Mouse (Mus musculus) inflammation-experienced regulatory T-cells, adult 6 months (primary cell): ENCODE results near the gene Wnt3. TPM values are rescaled to one million over a fixed set of nuclear protein-coding genes. Genes with fewer than 3 reads are reported as not detected.

Experiments
- ATAC-seq: one replicate; pipeline ENCODE4 v1.8.0; 2017
- polyA plus RNA-seq, 3 experiments: library from polyadenylated mRNA; unstranded; fragments of 100-300 nt; shearing (Covaris generic); gene quantifications; one replicate each; pipeline ENCODE4 v1.2.1; 2017

Gene Wnt3
- polyA plus RNA-seq, 3 experiments from 2014 or later, result 0.53 to 2.9 (median 2.3) TPM

DNA sequence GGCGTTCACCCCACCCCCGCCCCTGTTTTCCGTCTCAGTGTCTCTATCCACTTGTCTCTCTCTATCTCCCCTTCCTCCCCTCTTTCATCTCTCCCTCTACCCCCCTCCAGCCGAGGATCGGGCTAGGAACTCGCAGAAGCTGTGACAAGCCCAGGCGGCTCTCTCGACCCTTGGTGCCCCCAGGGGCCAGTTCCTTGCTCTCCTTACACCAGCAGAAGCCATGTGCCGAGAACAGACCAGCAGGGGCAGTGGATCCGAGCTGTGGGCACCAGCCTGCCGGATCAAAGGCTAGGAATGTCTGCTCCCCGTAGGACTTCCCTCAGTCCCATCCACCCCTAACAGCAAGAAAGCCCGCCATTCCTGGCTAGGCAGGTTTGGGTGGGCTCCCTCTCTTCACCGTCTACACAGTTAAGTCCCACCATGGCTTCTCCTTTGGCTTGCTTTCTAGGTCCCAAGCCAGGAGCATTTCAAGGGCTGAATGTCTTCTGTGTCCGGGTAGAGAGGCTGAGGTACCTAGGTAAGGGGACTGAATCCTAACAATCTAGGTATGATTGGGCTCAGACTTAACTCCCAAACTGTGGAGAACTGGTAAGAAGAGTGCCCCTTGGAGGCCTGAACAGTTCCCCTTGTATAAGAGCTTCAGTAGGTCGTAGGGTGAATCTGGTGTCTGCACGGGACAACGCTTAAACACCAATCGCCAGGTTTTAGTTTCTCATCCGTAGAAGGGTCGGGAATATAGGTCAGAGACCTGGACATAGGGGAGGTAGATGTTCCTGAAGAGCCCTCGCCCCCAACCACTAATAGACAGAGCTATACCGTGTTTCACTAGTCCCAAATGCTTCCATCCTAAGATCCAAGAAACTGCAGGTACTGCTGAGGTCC lies 1.2 kb upstream of the Wnt3 start:
- no peak for ATAC-seq

DNA sequence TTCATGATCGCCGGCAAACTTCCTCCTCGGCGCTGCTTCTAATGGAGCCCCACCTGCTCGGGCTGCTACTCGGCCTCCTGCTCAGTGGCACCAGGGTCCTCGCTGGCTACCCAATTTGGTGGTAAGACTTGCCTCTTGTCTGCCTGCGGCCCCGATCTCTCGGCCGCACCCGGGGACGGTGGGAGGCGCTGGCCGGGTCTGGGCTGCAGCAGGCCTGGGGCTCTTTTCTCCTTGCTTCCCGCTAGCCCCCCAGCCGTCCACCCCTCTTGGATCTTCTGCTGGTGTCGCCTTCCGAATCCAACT lies 229 bp downstream of the Wnt3 start:
- no peak for ATAC-seq

DNA sequence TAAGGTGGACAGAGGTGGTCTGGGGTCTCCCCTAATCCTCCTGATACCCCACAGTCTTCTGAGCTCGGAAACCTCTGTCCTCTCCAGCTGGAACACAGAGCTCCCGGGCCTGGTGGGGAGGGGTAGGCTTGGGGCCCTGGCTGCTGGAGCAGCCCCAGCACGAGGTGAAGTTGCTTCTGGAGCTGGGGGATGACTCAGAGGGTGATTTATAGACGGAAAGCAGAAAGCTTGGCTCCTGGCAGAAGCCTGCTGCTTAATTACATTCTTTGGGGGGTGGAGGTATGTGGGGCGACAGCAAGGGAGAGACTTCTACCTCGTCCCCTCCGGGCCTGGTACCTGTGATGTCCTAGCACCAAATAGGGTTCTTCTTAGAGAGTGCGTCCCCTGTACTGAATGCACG lies 6.2 kb downstream of the Wnt3 start:
- ATAC-seq, result no peak

DNA sequence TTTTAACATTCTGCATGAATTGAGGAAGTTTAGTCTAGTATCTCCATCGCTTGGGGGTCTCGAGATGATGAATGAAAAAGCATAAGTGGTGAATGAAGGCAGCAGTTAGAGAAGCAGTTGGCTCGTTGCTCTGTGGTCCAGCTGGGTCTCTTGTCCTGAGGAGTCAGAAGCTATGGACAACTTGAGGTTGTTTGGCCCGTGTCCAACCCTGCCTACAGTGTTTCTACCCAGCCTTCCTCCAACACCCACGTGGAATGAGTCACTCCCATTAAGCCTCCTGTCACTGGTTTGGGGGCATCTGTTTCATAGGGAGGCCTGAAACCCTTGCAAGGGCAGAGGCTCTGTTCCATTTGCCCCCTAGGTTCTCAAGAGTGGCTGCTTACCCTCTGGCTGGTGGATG lies 16.0 kb downstream of the Wnt3 start:
- no peak for ATAC-seq

DNA sequence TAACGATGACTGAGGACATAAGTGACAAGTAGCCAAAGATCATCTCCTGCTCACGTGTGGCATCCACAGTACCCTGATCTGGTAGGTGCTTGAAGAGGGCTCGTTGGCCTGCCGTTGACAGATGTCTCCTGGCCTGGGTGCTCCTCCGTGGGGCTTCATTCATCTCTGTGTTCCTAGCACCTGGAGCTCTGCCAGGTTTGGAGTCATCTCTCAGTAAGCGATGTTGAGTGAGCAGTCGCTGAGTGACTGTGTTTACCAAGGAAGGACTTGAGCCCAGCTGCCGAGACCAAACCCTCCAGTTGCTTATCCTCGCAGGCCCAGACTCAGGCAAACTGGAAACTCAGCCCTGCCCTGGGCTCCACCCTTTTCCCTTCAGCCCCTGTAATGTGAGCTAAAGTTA lies 27.2 kb downstream of the Wnt3 start:
- no peak for ATAC-seq

DNA sequence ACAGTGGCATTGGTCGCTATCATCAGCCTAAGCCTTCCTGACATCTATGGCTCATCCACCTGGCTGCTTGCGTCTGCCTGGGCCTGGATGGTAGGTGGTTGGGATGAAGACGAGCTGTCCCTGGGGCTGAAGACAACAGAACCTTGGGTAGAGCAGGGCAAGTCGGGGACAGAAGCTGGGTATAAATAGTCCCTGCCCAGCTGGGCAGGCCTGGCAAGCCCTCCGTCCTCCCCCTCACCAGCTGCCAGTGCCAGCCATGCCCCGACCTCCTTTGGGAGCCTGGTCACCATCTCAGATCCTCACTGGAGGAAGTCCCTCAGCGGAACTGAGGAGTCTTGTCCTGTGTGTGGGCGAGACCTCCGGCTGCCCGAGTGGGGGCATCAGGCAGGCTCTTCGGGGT lies 30.2 kb downstream of the Wnt3 start:
- no peak for ATAC-seq

DNA sequence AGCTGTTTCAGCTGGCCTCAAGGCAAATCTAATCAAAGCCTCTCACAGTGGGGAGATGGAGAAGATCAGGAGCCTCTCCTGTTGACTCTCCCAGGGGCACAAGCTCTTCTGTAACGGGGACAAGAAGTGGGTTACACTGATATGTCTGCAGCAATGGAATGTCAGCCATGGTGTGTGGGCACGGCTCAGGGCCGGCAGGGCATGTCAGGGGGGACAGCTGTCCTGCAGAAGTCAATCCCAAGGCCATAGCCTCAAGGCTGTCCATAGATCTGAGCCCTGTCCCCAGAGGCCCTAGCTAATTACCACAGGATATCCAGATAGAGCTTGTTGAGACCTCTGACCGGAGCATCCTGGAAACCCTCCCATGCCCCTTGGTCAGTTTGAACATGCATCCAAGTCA lies 30.9 kb downstream of the Wnt3 start:
- ATAC-seq, result no peak

DNA sequence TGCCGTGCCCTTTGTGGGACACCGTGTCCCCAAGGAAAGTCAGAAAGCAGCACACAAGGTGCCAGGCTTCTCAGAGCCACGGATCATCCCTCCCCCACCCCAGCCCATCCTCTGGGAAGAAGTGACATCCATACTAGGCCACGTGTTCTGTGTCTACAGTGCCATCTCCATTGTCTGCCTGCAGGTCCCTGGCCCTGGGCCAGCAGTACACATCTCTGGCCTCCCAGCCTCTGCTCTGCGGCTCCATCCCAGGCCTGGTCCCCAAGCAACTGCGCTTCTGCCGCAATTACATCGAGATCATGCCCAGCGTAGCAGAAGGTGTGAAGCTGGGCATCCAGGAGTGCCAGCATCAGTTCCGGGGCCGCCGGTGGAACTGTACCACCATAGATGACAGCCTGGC lies 34.0 kb downstream of the Wnt3 start:
- no peak for ATAC-seq

DNA sequence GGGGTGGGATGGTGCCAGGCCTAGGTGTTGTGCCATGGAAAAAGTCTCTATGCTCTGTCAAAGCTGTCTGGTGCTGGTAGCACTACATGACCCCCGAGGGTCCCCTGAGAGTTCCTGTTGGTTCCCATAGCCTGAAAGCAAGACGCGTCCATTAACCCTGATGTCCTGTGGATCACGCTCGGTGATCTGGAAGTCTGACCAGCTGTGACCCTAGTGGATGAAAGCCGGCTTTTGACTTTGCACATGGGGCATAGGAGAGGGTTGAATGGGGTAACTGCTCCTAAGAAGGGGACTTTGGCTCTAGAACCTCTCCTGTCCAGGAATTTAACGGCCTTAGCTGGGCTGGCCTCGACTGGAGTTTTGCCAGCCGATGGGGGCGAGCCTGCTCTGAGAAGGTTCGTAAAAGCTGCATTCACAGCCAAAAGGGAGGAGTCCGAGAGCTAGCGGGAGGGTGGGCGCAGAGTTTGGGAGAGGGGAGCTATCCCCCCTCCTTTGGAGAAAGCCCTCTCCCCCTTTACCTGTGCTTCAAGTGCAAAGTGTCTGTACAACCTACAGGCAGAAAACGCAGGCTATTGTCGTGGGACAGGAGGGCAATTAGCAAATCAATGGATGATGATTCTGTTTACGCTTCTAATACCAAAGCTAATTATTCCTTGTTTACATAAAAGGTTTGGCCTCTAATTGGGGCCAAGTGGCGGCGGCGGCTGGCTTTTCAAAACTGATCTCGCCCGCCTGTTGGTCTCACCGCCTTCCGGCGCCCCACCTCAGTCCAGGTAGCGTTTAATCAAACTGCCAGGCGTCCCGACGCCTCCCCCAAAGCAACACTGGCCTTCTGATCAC lies 35.0 kb downstream of the Wnt3 start:
- no peak for ATAC-seq

DNA sequence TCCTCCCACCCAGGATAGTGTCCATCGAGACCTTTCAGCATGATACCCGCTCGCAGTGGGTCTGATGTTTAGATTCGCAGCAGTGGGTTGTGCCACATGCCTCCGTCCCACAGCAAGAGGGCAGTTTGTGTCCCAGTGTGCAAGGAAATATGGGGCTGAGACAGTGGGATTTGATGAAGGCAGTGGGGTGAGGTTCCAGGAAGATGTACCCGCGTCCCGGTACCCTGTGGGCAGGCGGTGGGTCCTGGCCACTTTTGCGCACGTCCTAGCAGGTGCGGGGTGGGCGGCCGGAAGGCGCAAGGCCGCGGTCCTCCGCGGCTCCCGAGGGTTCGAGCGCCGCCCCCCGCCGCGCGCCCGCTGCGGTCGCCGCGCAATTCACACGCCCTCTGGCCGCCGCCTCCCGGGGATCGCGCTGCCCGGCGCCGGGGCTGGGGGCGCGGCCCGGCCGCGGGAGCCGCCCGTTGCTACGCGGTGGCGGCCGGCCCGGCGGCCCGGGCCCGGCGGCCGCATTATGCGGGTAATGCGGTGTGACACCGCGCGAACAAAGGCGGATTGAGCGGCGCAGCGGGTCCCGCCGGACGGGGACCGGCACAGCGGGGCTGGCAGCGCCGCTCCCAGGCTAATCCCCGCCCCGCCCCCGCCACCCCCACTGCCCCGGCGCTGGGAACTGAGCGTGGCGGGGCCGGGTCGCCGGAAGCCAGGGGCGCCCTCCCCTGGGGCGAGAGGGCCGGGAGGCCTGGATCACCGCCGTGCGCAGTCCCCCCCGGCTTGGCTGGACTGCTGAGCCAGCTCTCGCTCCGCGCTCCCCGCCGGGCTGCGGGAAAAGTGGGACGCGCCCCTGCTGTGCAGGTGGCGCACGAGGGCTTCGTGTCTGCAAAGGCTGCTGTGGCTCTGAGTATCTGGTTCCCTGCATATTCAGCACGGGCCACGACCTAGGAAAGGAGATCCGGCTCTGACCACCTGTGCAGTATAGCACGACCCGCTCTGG lies 36.0 kb downstream of the Wnt3 start:
- no peak for ATAC-seq

DNA sequence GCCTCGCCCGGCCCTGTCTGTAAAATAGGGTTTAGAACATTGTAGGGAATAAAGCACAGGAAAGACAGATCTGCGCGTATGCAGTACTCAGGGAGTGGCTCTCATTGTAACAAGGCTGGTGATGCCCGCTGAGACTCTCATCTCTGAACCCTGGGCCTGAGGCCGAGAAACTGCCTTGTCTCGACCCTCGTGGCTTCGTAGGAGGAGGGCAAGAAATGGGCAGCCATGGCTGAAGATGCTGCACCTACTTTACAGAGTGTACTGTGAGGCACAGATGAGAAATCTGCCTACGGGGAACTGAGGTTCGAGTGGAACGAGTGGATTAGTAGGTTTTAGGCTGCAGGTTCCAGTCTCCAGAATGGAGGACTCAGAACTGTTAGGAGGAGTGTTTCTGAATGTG lies 36.7 kb downstream of the Wnt3 start:
- ATAC-seq, result no peak

DNA sequence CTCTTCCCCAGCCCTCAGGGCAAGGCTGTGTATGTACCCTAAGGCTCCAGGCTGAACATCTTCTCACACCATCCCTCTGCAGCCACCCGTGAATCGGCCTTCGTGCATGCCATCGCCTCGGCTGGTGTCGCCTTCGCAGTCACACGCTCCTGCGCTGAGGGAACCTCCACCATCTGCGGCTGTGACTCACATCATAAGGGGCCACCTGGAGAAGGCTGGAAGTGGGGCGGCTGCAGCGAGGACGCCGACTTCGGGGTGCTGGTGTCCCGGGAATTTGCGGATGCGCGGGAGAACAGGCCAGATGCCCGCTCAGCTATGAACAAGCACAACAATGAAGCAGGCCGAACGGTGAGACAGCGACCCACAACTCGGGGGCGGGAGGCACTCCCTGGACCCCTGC lies 37.3 kb downstream of the Wnt3 start:
- ATAC-seq, result no peak

DNA sequence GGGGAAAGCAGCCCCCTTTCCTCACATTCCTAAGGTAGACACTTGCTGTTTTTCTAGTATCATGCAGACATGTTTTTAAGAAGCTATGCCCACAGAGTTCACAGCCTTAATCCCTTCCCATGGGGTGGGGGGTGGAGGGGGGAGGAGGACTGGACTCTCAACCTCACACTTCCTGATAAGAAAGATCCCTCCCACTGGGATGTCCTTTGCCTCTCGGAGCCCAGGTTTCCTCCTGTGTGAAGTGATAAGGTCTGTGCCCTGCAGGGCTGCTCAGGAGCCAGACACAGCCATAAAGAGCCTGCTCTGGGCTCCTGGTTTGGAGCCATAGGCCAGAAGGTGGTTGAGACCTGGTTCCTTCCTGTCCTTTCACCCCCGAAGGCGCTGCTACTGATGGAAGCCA lies 40.9 kb downstream of the Wnt3 start:
- ATAC-seq, result no peak

DNA sequence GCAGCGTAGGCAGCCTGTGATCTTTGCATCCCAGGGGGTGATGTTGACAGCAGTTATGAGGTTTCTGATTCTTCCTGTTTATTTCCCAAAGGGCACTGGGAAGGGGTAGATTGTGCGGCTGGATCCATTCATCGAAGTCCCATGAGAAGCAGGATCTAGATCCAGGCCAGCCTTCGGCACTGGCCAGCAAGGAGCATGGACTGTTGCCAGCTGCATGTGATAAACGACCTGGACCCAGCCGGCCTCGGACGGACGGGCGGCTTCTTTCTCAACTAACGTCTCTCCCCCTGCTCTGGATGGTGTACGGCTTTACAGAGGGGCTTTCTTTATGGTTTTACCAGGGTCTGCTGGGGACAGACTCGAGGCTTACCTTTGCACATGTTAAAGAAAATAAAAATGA lies 42.0 kb downstream of the Wnt3 start:
- ATAC-seq, result no peak

DNA sequence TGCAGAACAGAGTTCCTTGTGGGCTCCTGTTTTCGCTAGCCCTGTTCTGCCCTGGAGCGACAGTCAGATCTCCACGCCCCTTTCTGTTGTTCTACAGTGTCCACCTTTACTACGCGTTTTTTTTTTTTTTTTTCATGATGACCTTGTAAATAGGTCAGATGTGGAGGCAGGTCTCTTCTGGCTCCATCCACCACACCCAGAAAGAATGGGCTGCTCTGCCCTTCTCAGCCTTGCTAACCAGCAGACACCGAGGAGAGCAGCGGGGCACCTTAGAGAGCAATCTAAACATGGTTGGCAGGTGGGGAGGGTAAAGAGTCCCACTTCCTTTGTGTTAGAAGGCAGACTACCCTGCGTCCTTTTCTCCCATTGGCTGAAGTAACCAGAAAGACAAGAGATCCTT lies 42.8 kb downstream of the Wnt3 start:
- ATAC-seq, result no peak

DNA sequence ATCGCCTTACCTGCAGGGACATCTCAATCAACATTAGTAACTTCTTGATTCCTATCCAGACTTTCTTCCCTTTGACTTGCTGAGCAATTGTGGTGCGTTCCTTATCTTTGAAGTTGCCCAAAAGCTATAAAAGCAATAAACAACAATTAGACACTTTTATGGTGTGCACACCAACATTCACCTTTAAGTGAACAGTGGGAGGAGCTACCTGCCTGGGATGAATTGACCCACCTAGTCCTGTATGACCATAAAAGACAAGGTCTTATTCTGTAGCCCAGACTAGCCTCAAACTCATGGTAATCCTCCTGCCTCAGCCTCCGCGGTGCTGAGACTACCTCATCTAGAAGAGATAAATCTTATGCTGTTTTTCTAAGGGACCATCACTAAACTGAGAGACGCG lies 53.3 kb downstream of the Wnt3 start:
- no peak for ATAC-seq

DNA sequence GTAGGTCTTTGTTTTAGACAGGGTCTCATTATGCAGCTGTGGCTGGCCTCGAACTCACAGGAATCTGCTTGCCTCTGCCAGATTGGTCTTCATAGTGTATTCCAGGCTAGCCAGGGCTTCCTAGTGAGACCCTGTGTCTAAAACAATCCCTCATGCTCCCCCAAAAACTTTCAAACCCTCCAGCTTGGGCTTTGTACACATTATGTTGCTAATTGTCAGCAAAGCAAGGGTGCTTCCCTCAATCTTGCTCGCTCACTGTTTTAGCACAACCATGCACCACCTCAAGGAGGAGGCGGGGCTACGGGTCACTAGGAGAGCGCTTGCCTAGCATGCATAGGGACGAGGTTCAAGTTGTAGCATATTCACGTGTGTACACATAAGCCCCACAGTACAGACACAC lies 54.9 kb downstream of the Wnt3 start:
- ATAC-seq, result no peak

DNA sequence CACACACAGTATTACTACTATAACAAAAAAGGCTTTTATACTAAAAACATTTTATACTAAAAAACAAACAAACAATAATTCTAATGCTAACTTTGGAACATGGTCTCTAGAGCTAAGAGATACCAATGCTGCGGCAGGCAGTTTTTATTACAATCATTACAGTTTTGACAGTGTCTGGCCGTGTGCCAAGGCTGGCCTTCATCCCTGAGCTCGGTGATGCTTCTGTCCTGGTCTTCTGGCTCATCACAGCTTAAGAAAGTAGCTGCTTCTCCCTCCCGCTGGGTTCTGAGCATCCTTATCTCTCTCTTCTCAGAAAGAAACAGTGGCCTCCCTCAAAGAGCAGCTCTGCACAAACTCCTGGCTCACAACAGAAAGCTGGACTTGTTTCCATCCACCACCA lies 56.0 kb downstream of the Wnt3 start:
- no peak for ATAC-seq

DNA sequence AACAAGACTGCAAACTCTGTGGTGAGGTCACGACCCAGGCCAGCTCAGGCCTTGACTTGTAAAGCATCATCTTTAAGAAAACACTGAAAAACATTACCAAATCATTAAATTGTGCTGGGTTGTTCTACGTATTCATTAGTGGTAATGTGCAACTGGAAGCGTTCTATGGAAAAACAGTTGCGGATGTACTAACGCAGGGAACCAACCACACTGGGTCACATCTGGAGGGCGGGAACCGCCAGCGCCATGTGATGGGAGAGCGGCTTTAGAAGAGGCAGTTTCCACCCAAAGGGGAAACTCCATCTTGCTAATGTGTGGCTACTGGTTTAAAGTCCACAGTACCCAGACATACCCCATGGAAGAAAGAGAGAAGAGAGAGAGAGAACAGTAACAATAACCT lies 56.5 kb downstream of the Wnt3 start:
- ATAC-seq, result no peak

DNA sequence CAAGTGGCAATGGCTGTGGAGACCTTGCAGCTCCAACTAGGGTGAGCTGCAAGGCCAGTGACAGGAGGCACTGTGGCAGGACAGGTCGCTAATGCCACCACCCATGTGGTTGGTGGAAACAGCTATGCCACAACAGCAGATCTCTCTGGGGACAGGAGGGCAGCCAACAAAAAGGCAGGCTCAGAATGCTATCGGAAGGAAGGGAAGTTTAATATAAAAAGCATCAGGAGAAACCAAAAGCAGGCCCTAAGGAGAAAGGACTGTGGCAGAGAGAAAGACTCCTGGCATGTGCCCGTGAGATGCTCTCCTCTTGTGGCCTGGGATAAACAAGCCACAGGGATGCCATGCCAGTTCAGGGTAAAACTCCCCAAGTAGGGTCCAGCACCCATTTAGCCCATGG lies 57.8 kb downstream of the Wnt3 start:
- no peak for ATAC-seq

DNA sequence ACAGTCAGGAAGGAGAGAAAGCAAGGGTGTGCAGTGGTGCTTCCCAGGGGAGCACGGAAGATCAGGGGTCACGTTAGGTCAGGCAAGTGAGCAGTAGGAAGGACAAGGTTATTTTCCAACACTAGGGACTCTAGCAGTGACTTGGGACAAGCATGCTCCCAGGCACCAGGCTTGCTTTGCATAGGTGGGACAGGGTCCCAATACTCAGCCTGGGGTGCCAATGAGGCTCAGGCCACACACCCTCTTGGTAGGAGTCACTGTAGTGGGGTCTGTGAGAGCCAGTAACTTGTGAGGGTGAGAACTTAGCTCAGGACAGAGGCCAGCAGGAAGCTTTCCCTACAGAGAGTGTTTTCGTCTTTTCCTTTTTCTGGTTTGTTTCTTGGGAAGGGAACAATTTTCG lies 58.4 kb downstream of the Wnt3 start:
- ATAC-seq, result no peak

DNA sequence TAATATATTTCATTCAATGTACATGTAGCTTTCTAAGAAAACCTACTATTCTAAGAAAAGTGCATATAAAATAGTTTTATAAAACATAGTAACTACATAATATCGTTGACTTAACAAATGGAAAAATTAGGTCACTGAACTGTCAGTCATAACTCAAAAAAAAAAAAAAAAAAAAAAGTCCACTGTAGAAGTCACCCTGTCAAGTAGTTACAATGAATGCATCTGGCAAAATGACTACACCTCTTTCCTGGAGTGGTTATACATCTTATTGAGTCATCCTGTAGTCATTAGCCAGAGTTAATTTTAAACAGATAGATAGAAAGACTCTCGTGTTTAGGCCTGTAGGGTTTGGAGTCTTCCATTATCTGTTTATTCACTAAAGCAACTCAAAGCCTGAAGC lies 65.0 kb downstream of the Wnt3 start:
- ATAC-seq, result no peak

DNA sequence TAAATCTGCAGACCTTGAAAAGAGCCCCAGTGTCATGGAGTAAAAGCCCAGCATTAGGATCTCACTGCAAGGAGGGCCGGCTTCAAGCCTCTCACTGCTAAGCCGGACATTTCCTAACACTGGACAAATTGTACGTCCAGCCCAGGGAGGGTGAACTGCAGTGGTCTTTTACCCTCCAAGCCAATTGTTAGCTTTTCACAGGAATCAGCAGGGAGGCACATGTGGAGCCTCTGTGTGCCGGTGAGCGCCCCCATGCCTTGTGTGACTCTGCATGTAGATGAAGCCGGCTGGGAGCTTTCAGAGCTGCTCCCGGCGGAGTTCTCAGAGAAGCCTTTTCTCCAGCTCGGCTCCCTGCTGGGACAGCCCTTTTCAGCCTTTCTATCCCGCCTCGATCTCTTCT lies 66.9 kb downstream of the Wnt3 start:
- no peak for ATAC-seq
